Comparison of ENCODE assay signal across 11 mouse cellular contexts in genomic region chr11:19987756-19988091, GRCm38 (mm10).
DNase-seq lines count a peak whose midpoint lies in the region; ATAC-seq and TF ChIP-seq lines count a peak whose summit lies in the region.
"Had no signal": no experiment of that assay in that cellular context is flagged by ENCODE, and none has a peak within 500 bp of the region (broad histone marks: within the 10 kb centered on the region; RNA-seq: fewer than 3 reads in every experiment).

No protein-coding gene starts in this region.

- WGBS in small intestine, adult 2 months = 14% methylated on average over 9 of the region's 9 CpGs

- H3K4me1 ChIP-seq in brown adipose tissue, adult 24 weeks (ENCODE audit: control insufficient read depth, insufficient read depth, insufficient read length, low read length) = peaks cover 58% of the 10 kb centered on the region
- H3K4me1 ChIP-seq in small intestine, adult 2 months (ENCODE audit: control insufficient read depth, insufficient read depth, insufficient read length, low read length) = peaks cover 44% of the 10 kb centered on the region

- no peak for TF ChIP-seq CTCF in small intestine, adult 2 months (IDR thresholded peaks at IDR 0.05; ENCODE audit: extremely low read depth, insufficient read length, insufficient replicate concordance, low read depth, low read length)

- H3K36me3 ChIP-seq in small intestine, adult 2 months (ENCODE audit: control insufficient read depth, insufficient read depth, low read length) = 0 out of 2 replicates have a peak, but pooled peaks cover 3% of the 10 kb centered on the region
- H3K36me3 ChIP-seq: embryonic facial prominence, embryonic 13.5 days had no signal

- DNase-seq in kidney, adult 8-10 months = peak; percentile 42 to 48
- DNase-seq in kidney, postnatal 4 days = no peak
- peak; percentile 47 to 59 for DNase-seq in kidney, postnatal 36 days
- no peak for DNase-seq in spleen, postnatal 14 days (ENCODE audit: low spot score in 2 of 2)
- DNase-seq in lung, postnatal 14 days = no peak
- DNase-seq: cerebellum, adult 11 months; right cerebral cortex, postnatal 4 days had no signal

- H3K27me3 ChIP-seq in small intestine, adult 2 months (ENCODE audit: control insufficient read depth, insufficient read depth, low read length) = no peaks in the 10 kb centered on the region
- H3K27me3 ChIP-seq: embryonic facial prominence, embryonic 13.5 days had no signal

- no peak for TF ChIP-seq POLR2A in small intestine, adult 2 months (IDR thresholded peaks at IDR 0.05; ENCODE audit: low read depth, low read length)

- peak overlapping the region; percentile 88 for H3K27ac ChIP-seq in brown adipose tissue, adult 24 weeks (replicated peaks; ENCODE audit: low read depth, low read length)
- H3K27ac ChIP-seq in small intestine, adult 2 months (ENCODE audit: insufficient read depth, low read depth, low read length) = peak overlapping the region; percentile 39
- H3K27ac ChIP-seq: embryonic facial prominence, embryonic 13.5 days had no signal

- no peak for ATAC-seq in erythroblast, adult 5-6 weeks (replicated peaks; ENCODE audit: low FRiP score, poor library complexity, severe bottlenecking)

- 0 out of 2 replicates have a peak overlapping the region, but pooled peaks have one; percentile 11 for H3K4me3 ChIP-seq in brown adipose tissue, adult 24 weeks (ENCODE audit: insufficient read depth, low read depth, low read length)
- no peak overlapping the region for H3K4me3 ChIP-seq in small intestine, adult 2 months (ENCODE audit: low read depth, low read length)
- H3K4me3 ChIP-seq: embryonic facial prominence, embryonic 13.5 days had no signal

Comparison
In these comparisons a context has a peak if more than half of its experiments do, and no peak if none do; other contexts are left out.
1. DNase-seq: peak in kidney, adult 8-10 months (2 of 2) and kidney, postnatal 36 days (2 of 2); none in kidney, postnatal 4 days (0 of 2), spleen, postnatal 14 days (0 of 2) and lung, postnatal 14 days (single experiment).